Mouse (Mus musculus) thymus, adult 2 months (tissue): ENCODE measurements around the gene Tenm4. TPM values are rescaled to one million over a fixed set of nuclear protein-coding genes. Genes with fewer than 3 reads are reported as not detected.

Experiments used
- DNase-seq: peaks from one replicate; pipeline ENCODE4 v3.0.0; 2021
- H3K27ac ChIP-seq: fragments of 200-500 bp; 2 replicates; pipeline ENCODE4 v1.5.1; 2012; ENCODE audit warnings: low read length, control low read depth; ENCODE audit not compliant: control insufficient read depth, insufficient read depth
- H3K27me3 ChIP-seq: fragments of 200-500 bp; 2 replicates; pipeline ENCODE4 v1.6.1; 2012; ENCODE audit warnings: mild to moderate bottlenecking, low read length, moderate library complexity, mixed read lengths; ENCODE audit not compliant: control insufficient read depth, insufficient read depth
- H3K36me3 ChIP-seq: fragments of 200-500 bp; 2 replicates; pipeline ENCODE4 v1.6.1; 2012; ENCODE audit warnings: mild to moderate bottlenecking, low read length, moderate library complexity; ENCODE audit not compliant: control insufficient read depth, insufficient read depth
- H3K4me1 ChIP-seq: fragments of 200-500 bp; replicated peaks from 2 replicates; pipeline ENCODE4 v1.6.1; 2012; ENCODE audit warnings: low read length; ENCODE audit not compliant: control insufficient read depth, insufficient read depth
- H3K4me3 ChIP-seq: fragments of 200-500 bp; 2 replicates; pipeline ENCODE4 v1.5.1; 2012; ENCODE audit warnings: mild to moderate bottlenecking, low read length, control low read depth, moderate library complexity; ENCODE audit not compliant: control insufficient read depth, insufficient read depth
- CTCF ChIP-seq: fragments of 200-500 bp; IDR thresholded peaks from 2 replicates; pipeline ENCODE4 v1.5.1; 2012; ENCODE audit warnings: mild to moderate bottlenecking, control low read depth, low read length, moderate library complexity, borderline replicate concordance; ENCODE audit not compliant: control insufficient read depth, poor library complexity, insufficient read depth; ENCODE audit errors: extremely low read depth
- POLR2A ChIP-seq: fragments of 200-500 bp; IDR thresholded peaks from 2 replicates; pipeline ENCODE4 v1.6.1; 2012; ENCODE audit warnings: mild to moderate bottlenecking, low read length, control low read depth, moderate library complexity; ENCODE audit not compliant: control insufficient read depth, poor library complexity, insufficient read depth; ENCODE audit errors: extremely low read depth
- WGBS: fragments of 180-500 bp; shearing (Covaris S2); methylation state at CpG from one replicate; pipeline ENCODE4 v1.1.7; 2018; 5-methylcytosine and 5-hydroxymethylcytosine counted together
- polyA plus RNA-seq: library from polyadenylated mRNA; depleted of rRNA; stranded (reverse); fragments of >200 nt; gene quantifications from 2 replicates; pipeline ENCODE4 v1.2.3, GENCODE M21; 2012

The Tenm4 gene
- polyA plus RNA-seq, 1 experiment, result 2.7 TPM

GRCm38 (mm10) chr7:96491896-96492295 is 320.9 kb downstream of the Tenm4 start:
- no peaks in the 10 kb centered on the region for H3K27me3 ChIP-seq
- H3K27ac ChIP-seq, result no peak overlapping the region
- 77% methylated on average over 2 of the region's 2 CpGs for WGBS
- no peaks in the 10 kb centered on the region for H3K36me3 ChIP-seq
- H3K4me3 ChIP-seq, result no peak overlapping the region
- no peak for TF ChIP-seq CTCF
- no peak for TF ChIP-seq POLR2A
- H3K4me1 ChIP-seq, result no peaks in the 10 kb centered on the region
- DNase-seq, result no peak

GRCm38 (mm10) chr7:96492696-96493095 is 321.6 kb downstream of the Tenm4 start:
- no peaks in the 10 kb centered on the region for H3K27me3 ChIP-seq
- no peak overlapping the region for H3K4me3 ChIP-seq
- H3K27ac ChIP-seq, result no peak overlapping the region
- WGBS, result 89% methylated on average over 7 of the region's 7 CpGs
- H3K36me3 ChIP-seq, result no peaks in the 10 kb centered on the region
- TF ChIP-seq CTCF, result no peak
- no peak for TF ChIP-seq POLR2A
- H3K4me1 ChIP-seq, result no peaks in the 10 kb centered on the region
- DNase-seq, result no peak

- Histone ChIP-seq H3K27me3 (no peaks in the 10 kb centered on the region), H3K4me3 (no peak overlapping the region), H3K36me3 (no peaks in the 10 kb centered on the region), H3K4me1 (no peaks in the 10 kb centered on the region), H3K27ac (no peak overlapping the region)
- 89% methylated on average over 16 of the region's 16 CpGs for WGBS
- no peak for DNase-seq
- no peak for TF ChIP-seq CTCF
These were observed 323.0 kb downstream of the Tenm4 start for GRCm38 (mm10) chr7:96494057-96494456.

GRCm38 (mm10) chr7:96500108-96500507 is 329.1 kb downstream of the Tenm4 start:
- H3K4me3 ChIP-seq, result no peak overlapping the region
- TF ChIP-seq POLR2A, result no peak
- no peak for TF ChIP-seq CTCF
- H3K4me1 ChIP-seq, result no peaks in the 10 kb centered on the region
- DNase-seq, result no peak
- H3K36me3 ChIP-seq, result no peaks in the 10 kb centered on the region
- 97% methylated on average over 5 of the region's 5 CpGs for WGBS
- no peaks in the 10 kb centered on the region for H3K27me3 ChIP-seq
- H3K27ac ChIP-seq, result no peak overlapping the region

GRCm38 (mm10) chr7:96500797-96501196 is 329.8 kb downstream of the Tenm4 start:
- no peaks in the 10 kb centered on the region for H3K27me3 ChIP-seq
- TF ChIP-seq POLR2A, result no peak
- no peak for TF ChIP-seq CTCF
- H3K36me3 ChIP-seq, result no peaks in the 10 kb centered on the region
- 81% methylated on average over 4 of the region's 4 CpGs for WGBS
- DNase-seq, result no peak
- H3K4me3 ChIP-seq, result no peak overlapping the region
- no peaks in the 10 kb centered on the region for H3K4me1 ChIP-seq
- H3K27ac ChIP-seq, result no peak overlapping the region

GRCm38 (mm10) chr7:96502321-96502973 is 331.4 kb downstream of the Tenm4 start:
- H3K27ac ChIP-seq, result no peak overlapping the region
- no peaks in the 10 kb centered on the region for H3K27me3 ChIP-seq
- no peak overlapping the region for H3K4me3 ChIP-seq
- no peak for TF ChIP-seq CTCF
- TF ChIP-seq POLR2A, result no peak
- no peak for DNase-seq
- no peaks in the 10 kb centered on the region for H3K4me1 ChIP-seq
- no peaks in the 10 kb centered on the region for H3K36me3 ChIP-seq
- 67% methylated on average over 11 of the region's 11 CpGs for WGBS

- 90% methylated on average over 6 of the region's 6 CpGs for WGBS
- Histone ChIP-seq H3K27ac (no peak overlapping the region), H3K36me3 (no peaks in the 10 kb centered on the region), H3K27me3 (no peaks in the 10 kb centered on the region), H3K4me1 (no peaks in the 10 kb centered on the region), H3K4me3 (no peak overlapping the region)
- DNase-seq, result no peak
- TF ChIP-seq CTCF (no peak), POLR2A (no peak)
These were observed 334.5 kb downstream of the Tenm4 start for GRCm38 (mm10) chr7:96505538-96505937.
